Mouse (Mus musculus) urinary bladder, adult 18-20 months (tissue): Measurements from ENCODE around the gene Fthl17e.
"Not testable (repeated sequence)": the region's sequence is repeated elsewhere in the genome, so short reads cannot be mapped to it uniquely, and the experiment has no call there.

Source experiments
- DNase-seq, 2 experiments: peaks; one replicate each; pipeline ENCODE4 v3.0.0; 2022; ENCODE audit warnings: low spot score in 2 of 2, mixed read lengths in 2 of 2

The Fthl17e gene

DNA sequence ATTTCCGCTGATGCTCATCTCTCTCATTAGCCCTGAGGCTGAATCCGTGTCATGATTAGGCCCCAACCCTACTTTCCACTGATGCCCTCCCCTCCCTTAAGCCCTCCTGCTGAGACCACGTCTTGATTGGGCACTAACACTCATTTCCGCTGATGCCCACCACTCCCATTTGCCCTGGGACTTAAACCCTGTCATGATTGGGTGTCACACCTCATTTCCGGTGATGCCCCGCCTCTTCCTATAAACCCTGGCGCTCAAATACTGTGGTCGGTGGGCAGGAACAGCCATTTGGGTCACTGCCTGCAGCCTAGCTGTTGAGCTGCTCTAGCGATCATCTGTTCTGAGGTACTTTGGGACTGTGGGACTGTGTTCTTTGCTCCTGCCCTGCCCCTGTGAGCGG, at the start of gene Fthl17e:
Fthl17e (plus strand) TSS at position 301 of the 400 bp plus-strand sequence.
- not testable (repeated sequence) for DNase-seq

DNA sequence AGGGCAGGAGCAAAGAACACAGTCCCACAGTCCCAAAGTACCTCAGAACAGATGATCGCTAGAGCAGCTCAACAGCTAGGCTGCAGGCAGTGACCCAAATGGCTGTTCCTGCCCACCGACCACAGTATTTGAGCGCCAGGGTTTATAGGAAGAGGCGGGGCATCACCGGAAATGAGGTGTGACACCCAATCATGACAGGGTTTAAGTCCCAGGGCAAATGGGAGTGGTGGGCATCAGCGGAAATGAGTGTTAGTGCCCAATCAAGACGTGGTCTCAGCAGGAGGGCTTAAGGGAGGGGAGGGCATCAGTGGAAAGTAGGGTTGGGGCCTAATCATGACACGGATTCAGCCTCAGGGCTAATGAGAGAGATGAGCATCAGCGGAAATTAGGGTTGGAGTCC, 46.6 kb upstream of the Fthl17e start, which contains the start of gene Fthl17d:
Fthl17d (minus strand) TSS at position 101 of the 400 bp plus-strand sequence.
- DNase-seq: not testable (repeated sequence)

DNA sequence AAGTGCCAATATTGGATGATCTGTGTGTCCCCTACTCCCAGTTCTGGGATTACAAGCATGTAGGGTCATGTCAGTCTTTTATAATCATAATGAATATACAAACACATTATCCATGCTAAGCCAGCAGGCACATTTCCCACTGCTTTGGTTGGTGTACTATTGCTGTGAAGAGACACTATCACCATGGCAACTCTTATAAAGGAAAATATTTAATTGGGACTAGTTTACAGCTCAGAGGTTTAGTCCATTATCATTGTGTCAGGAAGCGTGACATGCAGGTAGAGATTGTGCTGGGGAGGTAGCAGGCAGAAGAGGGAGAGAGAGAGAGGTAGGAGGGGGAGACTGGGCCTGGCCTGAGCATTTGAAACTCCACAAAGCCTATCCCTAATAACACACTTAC, 17.2 kb upstream of the Fthl17e start:
- no peak for DNase-seq

DNA sequence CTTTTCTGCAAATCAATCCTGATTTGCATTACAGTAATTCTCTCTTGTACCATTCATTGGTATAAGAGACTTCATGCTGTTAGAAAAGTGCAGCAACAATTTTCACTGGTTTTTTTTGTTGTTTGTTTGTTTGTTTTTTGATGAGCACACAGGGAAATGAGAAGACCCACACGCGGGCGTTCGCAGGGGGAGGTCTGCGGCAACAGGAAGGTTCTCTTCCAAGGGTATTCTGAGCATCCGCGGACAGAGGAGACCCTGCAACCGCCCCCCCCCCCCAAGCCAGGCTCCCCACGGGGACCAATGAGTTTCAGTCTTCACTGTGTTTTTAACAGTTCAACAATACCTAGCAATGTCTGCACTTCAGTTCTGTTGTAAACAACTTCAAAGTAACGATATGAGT, 13.8 kb upstream of the Fthl17e start:
- no peak for DNase-seq

DNA sequence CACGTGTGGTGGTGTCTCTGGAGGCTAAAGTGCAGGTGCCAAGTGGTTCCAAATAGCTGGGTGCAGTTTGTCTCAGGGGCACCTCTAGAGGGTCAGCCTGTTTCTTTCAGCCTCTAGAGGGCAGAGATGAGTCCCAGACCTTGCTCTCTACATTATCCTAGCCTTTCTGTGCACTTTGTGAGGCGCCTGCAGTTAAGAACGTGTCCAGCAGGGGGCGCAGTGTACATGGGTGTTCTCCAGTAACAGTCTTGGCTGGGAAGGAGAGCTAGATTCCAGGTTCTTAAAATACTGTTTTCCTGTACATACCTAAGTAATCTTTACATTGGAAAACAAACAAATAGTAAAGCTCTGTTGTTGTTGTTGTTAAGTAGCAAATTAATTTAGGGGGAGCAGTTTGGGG, 8.3 kb downstream of the Fthl17e start:
- not testable (repeated sequence) for DNase-seq

DNA sequence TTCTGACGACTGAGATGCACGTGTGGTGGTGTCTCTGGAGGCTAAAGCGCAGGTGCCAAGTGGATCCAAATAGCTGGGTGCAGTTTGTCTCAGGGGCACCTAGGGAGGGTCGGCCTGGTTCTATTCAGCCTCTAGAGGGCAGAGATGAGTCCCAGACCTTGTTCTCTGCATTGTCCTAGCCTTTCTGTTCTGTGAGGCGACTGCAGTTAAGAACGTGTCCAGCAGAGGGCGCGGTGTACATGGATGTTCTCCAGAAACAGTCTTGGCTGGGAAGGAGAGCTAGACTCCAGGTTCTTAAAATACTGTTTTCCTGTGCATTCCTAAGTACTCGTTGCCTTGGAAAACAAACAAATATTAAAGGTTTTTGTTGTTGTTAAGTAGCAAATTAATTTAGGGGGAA, 27.7 kb downstream of the Fthl17e start:
- peak; percentile 25 to 71 for DNase-seq

DNA sequence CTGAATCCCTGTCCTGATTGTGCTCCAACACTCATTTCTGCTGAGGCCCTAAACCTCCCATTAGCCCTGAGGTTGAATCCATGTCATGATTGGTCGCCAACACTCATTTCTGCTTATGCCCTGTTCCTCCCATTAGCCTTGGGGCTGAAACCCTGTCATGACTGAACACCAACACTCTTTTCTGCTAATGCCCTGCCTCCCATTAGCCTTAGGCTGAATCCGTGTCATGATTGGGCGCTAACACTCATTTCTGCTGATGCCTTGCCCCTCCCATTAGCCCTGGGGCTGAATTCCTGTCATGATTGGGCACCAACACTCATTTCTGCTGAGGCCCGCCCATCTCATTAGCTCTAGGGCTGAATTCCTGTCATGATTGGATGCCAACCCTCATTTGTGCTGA, 28.8 kb downstream of the Fthl17e start:
- DNase-seq: no peak

DNA sequence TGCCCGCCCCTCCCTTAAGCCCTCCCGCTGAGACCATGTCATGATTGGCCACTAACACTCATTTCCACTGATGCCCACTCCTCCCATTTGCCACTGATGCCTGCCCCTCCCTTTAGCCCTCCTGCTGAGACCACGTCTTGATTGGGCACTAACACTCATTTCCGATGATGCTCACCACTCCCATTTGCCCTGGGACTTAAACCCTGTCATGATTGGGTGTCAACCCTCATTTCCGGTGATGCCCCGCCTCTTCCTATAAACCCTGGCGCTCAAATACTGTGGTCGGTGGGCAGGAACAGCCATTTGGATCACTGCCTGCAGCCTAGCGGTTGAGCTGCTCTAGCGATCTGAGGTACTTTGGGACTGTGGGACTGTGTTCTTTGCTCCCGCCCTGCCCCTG, 29.4 kb downstream of the Fthl17e start, which contains the start of gene Fthl17f:
Fthl17f (plus strand) TSS at position 301 of the 400 bp plus-strand sequence.
- DNase-seq: not testable (repeated sequence)

DNA sequence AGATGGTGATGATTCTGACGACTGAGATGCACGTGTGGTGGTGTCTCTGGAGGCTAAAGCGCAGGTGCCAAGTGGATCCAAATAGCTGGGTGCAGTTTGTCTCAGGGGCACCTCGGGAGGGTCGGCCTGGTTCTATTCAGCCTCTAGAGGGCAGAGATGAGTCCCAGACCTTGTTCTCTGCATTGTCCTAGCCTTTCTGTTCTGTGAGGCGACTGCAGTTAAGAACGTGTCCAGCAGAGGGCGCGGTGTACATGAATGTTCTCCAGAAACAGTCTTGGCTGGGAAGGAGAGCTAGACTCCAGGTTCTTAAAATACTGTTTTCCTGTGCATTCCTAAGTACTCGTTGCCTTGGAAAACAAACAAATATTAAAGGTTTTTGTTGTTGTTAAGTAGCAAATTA, 44.4 kb downstream of the Fthl17e start:
- DNase-seq: peak in 1 of 2 experiments; percentile 60
